Mouse (Mus musculus) ES-E14 (cell line): ENCODE data around the gene Kansl2. TPM values are rescaled to one million over a fixed set of nuclear protein-coding genes. Genes with fewer than 3 reads are reported as not detected.

Experiments
- DNase-seq: peaks from one replicate; pipeline ENCODE4 v3.0.0-alpha.2; 2013; ENCODE audit warnings: low read depth, low spot score
- H3K27ac ChIP-seq: 2 replicates; pipeline ENCODE4 v1.5.1; 2012; ENCODE audit warnings: low read depth, mild to moderate bottlenecking, low read length, moderate library complexity, mixed read lengths; ENCODE audit not compliant: poor library complexity, insufficient read depth, severe bottlenecking
- H3K36me3 ChIP-seq: 2 replicates; pipeline ENCODE4 v1.6.1; 2012; ENCODE audit warnings: mild to moderate bottlenecking, low read length, moderate library complexity, mixed read lengths; ENCODE audit not compliant: control insufficient read depth, poor library complexity, insufficient read depth, severe bottlenecking
- H3K4me1 ChIP-seq, 2 experiments: fragments of 150-350 bp in 1 of 2; sonication (generic) in 1 of 2; 2 replicates each; pipeline ENCODE4 v1.6.1; 2012; ENCODE audit warnings: low read length in 2 of 2, mild to moderate bottlenecking in 1 of 2, mixed read lengths in 1 of 2; ENCODE audit not compliant: control insufficient read depth in 2 of 2, insufficient read depth in 2 of 2, poor library complexity in 1 of 2
- H3K4me3 ChIP-seq, 2 experiments: fragments of 150-350 bp in 1 of 2; sonication (generic) in 1 of 2; 2 replicates each; pipeline ENCODE4 v1.5.1; 2012; ENCODE audit warnings: low read length in 2 of 2, low read depth in 1 of 2, mild to moderate bottlenecking in 1 of 2, mixed read lengths in 1 of 2; ENCODE audit not compliant: insufficient read depth in 1 of 2, poor library complexity in 1 of 2, severe bottlenecking in 1 of 2
- H3K9ac ChIP-seq: 2 replicates; pipeline ENCODE4 v1.6.1; 2012; ENCODE audit warnings: low read depth, mild to moderate bottlenecking, low read length, mixed read lengths; ENCODE audit not compliant: poor library complexity, insufficient read depth, severe bottlenecking
- H3K9me3 ChIP-seq: fragments of 150-350 bp; sonication (generic); 2 replicates; pipeline ENCODE4 v1.6.1; 2012; ENCODE audit warnings: low read depth, mild to moderate bottlenecking, low read length; ENCODE audit not compliant: control insufficient read depth, insufficient read depth
- CHD2 ChIP-seq: IDR thresholded peaks from 2 replicates; pipeline ENCODE4 v1.6.1; 2014; ENCODE audit warnings: mild to moderate bottlenecking, low read depth, low read length, inconsistent platforms
- HCFC1 ChIP-seq: IDR thresholded peaks from 2 replicates; pipeline ENCODE4 v1.6.1; 2012; ENCODE audit warnings: low read length, inconsistent platforms, borderline replicate concordance; ENCODE audit not compliant: insufficient read depth
- MAFK ChIP-seq: IDR thresholded peaks from 2 replicates; pipeline ENCODE4 v1.6.1; 2014; ENCODE audit warnings: mild to moderate bottlenecking, low read depth, low read length, inconsistent platforms; ENCODE audit not compliant: insufficient read depth
- ZC3H11A ChIP-seq: IDR thresholded peaks from 2 replicates; pipeline ENCODE4 v1.6.1; 2012; ENCODE audit warnings: low read depth, mild to moderate bottlenecking, inconsistent platforms, low read length, borderline replicate concordance
- ZNF384 ChIP-seq: IDR thresholded peaks from 2 replicates; pipeline ENCODE4 v1.6.1; 2012; ENCODE audit warnings: low read depth, low read length, inconsistent platforms
- in situ Hi-C, 2 experiments: fragments of 600-800 bp; cut with MboI; formaldehyde crosslinking; loops; one replicate each; pipeline ENCODE4 v1.15.1; 2025; ENCODE audit warnings: low sequenced_read_pairs in 2 of 2, inconsistent platforms in 1 of 2; ENCODE audit not compliant: unreplicated experiment in 2 of 2
- total RNA-seq: library from RNA; depleted of rRNA; stranded (reverse); fragments of 300-350 nt; gene quantifications from 2 replicates; pipeline ENCODE4 v1.2.3, GENCODE M21; 2012; rRNA removed

Gene Kansl2
- total RNA-seq, 1 experiment = 111 TPM

GRCm38 (mm10) chr15:98469596-98469995, 64.5 kb downstream of the Kansl2 start, which contains the start of gene OR5BS1P:
Gene OR5BS1P, plus strand, starts transcription at chr15:98469896.
- no peaks in the 10 kb centered on the region for H3K36me3 ChIP-seq
- in situ Hi-C loops = no loop called here
- no peaks in the 10 kb centered on the region for H3K9me3 ChIP-seq
- H3K4me1 ChIP-seq = no peaks in the 10 kb centered on the region
- H3K27ac ChIP-seq = no peak within 1 kb of the TSS
- DNase-seq = no peak
- TF ChIP-seq ZC3H11A = no peak
- TF ChIP-seq CHD2 = no peak
- TF ChIP-seq MAFK = no peak
- TF ChIP-seq HCFC1 = no peak
- TF ChIP-seq ZNF384 = no peak
- H3K4me3 ChIP-seq = no peak within 1 kb of the TSS
- no peak within 1 kb of the TSS for H3K9ac ChIP-seq

Other genes with a start within 250 kb of the Kansl2 start
- 0.05 and 0.31 TPM in 2 replicates for gene Zfp641, start 238.1 kb downstream of the Kansl2 start, total RNA-seq
- gene Olfr285, start 216.9 kb downstream of the Kansl2 start, total RNA-seq = not detected in 2 replicates
- gene Olfr284, start 193.3 kb downstream of the Kansl2 start, total RNA-seq = not detected in 2 replicates
- not detected in 2 replicates for gene Olfr283, start 153.3 kb downstream of the Kansl2 start, total RNA-seq
- not detected in 2 replicates for gene Olfr282, start 103.0 kb downstream of the Kansl2 start, total RNA-seq
- gene Olfr281, start 81.7 kb downstream of the Kansl2 start, total RNA-seq = not detected in 2 replicates
- not detected in 2 replicates for gene OR5BS1P, start 64.4 kb downstream of the Kansl2 start, total RNA-seq
- gene Lalba, start 51.5 kb downstream of the Kansl2 start, total RNA-seq = not detected in 2 replicates
- 0.04 TPM in 1 of 2 replicates, not detected in the other for gene Olfr279, start 41.9 kb downstream of the Kansl2 start, total RNA-seq
- 53.1 and 59.1 TPM in 2 replicates for gene Ccnt1, start 36.7 kb upstream of the Kansl2 start, total RNA-seq
- not detected in 2 replicates for gene 4930415O20Rik, start 36.7 kb upstream of the Kansl2 start, total RNA-seq
- 9.0 and 15.3 TPM in 2 replicates for gene Adcy6, start 75.8 kb upstream of the Kansl2 start, total RNA-seq
- 27.3 and 32.0 TPM in 2 replicates for gene Cacnb3, start 96.6 kb upstream of the Kansl2 start, total RNA-seq
- 147 and 151 TPM in 2 replicates for gene Ddx23, start 128.6 kb upstream of the Kansl2 start, total RNA-seq
- 5.7 and 7.6 TPM in 2 replicates for gene Rnd1, start 143.2 kb upstream of the Kansl2 start, total RNA-seq
- gene Ccdc65, start 173.9 kb upstream of the Kansl2 start, total RNA-seq = 0.26 and 0.76 TPM in 2 replicates
- gene Fkbp11, start 193.9 kb upstream of the Kansl2 start, total RNA-seq = 105 and 119 TPM in 2 replicates
- 26.2 and 41.2 TPM in 2 replicates for gene Arf3, start 228.9 kb upstream of the Kansl2 start, total RNA-seq
- 1.1 and 1.3 TPM in 2 replicates for gene Wnt10b, start 243.9 kb upstream of the Kansl2 start, total RNA-seq